Mouse (Mus musculus): ENCODE measurements at regions not wholly inside any gene's neighbourhood (a gene's known extent, or its start where the extent isn't known, plus 50 kb on each side); places are given as distances from the start of the nearest gene placed in this dataset.
A peak's percentile ranks its signal among the peaks of the same experiment; 100 is the strongest.
"Not testable (repeated sequence)": the region's sequence is repeated elsewhere in the genome, so short reads cannot be mapped to it uniquely, and the experiment has no call there.

DNA sequence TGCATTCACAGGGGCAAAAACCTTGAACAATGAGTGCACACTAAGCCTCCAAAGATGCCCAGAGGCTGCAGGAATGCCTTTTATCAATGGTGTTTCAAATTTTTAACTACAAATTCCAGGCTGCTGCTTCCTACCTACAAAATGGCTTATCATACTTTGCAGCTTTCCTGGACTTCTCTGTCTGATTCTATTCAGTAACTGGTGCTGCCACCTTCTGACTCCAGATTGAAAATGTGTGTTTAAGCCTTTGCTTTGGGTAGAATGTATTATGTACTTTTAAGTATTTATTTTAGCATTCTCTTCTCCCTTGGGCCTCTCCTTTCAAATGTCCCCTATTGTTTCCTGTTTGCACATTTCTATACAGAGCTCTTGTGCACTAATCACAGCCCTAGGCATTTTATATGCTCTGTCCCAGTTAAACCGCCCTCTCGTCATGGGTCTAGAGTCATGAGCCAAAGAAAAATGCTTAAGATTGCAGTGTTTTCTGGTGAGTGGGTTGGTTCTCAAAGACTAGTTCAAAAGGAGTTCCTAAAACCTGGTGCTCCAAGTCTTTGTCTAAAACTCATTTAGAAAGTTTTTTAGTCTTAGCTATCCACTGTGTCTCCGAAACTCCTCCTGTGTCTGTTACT, 472.3 kb upstream of the Dpp10 start:
- peak; percentile 94 for ATAC-seq (ENCODE audit: low TSS enrichment)

DNA sequence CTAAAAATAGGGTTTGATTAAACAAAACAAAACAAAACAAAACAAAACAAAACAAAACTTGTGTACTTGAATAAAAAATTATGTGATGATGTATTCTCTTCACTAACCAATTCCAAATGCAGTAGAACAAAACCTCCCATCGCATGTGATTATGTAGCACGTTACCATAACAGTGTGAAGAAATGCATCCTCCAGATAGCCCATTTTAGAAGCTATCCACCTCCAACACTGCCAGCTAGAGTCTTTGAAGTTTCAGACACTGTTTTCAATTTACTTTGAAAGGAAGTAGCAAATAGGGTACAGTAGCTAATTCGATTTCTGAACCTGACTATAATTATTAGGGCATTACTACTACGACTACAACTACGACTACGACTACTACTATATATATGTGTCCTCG, 465.1 kb upstream of the Dpp10 start:
- peak; percentile 87 for ATAC-seq (ENCODE audit: low TSS enrichment)

DNA sequence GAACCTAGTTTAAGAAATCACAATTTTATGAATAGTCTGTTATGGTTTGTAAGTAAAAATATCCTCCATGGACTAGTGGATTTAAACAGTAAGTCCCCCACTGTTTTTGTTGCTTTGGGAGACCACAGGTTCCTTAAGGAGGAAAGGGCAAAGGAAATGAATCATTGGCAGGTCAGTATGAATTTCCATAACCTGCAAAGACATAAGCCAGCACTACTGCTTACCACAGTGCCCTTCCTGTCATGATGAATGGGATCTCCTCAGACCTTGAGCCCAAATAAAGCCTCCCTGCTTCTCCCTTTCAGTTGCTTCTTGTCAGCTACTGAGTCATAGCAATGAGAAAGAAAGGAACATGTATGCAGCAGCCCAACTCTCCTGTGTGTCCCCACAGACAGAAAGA, 443.1 kb upstream of the Dpp10 start:
- ATAC-seq (ENCODE audit: low TSS enrichment), result no peak

DNA sequence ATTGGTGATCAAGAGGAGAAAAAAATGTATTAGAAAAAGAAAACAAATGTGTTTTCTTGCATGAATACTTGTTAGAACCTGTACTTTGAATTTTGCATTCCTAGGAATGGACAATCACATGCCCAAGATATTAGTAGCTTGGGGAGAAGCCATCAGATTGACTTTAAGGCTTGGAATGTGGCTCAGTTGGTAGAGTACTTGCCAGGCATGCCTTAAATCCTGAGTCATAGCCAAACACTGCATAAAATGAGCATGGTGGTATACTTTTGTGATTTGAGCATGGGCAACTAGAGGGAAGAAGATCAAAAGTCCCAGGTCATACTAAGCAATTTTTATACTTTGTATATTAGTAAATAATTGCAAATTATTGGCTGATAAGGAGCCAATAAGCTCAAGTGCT, 442.6 kb upstream of the Dpp10 start:
- no peak for ATAC-seq (ENCODE audit: low TSS enrichment)

DNA sequence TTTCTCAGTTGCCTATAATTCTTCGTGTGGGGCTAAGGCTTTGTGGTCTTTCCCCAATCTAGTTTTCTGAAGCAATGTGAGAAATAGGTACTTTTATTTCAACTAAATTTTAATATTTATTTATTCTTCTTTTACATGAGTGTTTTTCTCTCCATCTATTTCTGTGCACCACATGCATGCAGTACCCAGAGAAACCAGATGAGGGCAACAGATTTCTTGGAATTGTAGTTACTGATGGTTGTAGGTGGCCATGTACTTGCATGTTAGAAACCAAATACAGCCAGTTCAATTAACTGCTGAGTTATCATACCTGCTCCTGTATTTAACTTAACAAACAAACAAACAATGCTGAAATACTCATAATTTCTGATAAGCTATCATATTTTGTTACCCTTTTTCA, 404.8 kb upstream of the Dpp10 start:
- ATAC-seq (ENCODE audit: low TSS enrichment), result no peak

DNA sequence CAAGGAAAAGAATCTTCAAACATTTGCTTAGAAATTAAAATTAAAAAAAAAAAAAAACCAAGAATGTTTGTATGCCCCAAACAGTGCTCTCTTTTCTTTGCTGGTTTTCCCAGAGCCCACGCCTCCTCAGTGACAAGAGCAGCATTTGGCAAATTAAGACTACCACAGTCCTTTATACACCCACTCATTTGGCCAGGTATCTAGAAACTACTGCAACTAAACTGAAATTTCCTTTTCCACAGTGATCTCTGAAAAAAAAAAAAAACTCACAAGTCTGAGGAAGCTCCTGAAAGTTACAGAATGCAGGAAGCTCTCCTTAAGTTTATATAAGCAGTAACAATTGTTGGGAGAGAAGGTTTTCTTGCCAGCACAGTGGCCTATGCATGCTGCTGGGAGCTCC, 394.2 kb upstream of the Dpp10 start:
- peak; percentile 89 for ATAC-seq (ENCODE audit: low TSS enrichment)

DNA sequence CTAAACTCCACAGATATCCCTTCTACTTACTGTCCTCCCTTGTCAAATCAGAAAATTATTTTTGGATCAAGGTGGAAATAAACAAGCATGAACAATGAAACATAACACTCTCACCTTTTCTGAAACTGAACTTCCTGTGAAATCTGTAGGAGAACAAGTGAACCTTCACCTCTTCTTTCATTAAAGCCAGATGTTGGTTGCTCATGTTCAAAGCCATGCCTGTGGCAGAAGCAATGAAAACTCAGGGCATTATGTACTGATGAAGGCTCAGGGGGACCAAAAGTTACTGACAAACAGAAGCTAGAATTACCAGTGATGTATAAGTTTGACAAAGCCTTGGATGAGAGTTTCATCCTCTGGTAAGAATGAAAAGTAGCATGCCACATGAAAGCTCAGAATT, 390.5 kb upstream of the Dpp10 start:
- ATAC-seq (ENCODE audit: low TSS enrichment), result no peak

DNA sequence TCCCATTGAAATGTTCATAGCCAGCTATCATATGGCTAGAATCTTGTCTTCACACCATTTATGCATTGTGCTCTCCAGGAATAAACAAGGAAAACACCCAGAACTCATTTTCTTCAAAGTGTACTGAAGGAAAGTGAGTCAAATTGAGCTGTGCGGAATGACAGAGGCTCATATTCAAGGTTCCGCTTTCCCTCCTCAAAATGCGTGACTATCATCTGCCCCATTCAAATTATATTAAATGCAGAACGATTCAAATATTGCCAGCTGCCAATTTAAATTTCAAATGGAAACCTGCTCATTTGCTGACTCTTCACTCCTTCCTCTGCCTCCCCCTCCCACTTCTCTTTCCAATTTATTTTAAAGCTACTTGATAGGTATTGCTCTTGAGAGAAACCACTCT, 384.2 kb upstream of the Dpp10 start:
- no peak for ATAC-seq (ENCODE audit: low TSS enrichment)

DNA sequence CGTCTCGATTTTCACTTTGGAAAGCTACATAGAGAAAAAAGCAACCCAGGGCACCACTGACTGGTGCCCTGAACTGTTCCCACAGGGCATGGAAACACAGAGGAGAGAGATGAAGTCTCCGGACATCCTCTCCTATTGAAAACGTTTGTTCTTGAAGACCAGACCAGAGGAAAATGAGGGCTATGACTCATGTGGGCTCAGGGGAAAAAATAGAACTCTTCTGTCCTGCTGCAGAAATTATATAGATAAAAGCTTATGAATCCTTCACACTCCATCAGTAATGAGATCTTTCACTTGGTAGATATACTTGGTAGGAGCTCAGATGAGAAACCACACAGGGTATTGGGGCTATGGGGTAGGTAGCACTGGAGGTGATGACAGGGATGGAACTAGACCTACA, 371.4 kb upstream of the Dpp10 start:
- ATAC-seq (ENCODE audit: low TSS enrichment), result peak; percentile 67; the same call in 1 of the 2 replicates

DNA sequence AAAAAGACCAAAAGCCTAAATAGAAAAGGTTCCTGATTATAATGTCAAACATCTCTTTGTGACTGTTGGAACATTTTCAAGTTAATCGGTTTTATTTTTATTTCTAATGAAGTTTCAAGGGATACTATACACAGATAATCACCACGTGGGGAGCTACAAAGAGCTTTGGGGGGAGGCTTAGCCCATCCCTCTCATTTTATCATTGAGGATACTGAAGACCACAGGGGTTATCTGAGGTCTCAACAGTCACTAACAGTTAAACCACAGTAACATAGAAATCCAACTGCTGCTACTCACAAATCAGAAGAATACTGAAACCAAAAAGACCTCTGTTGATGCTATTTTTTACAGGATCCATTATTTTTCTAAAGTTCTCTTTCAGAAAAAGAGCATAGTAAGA, 364.9 kb upstream of the Dpp10 start:
- ATAC-seq (ENCODE audit: low TSS enrichment), result no peak

DNA sequence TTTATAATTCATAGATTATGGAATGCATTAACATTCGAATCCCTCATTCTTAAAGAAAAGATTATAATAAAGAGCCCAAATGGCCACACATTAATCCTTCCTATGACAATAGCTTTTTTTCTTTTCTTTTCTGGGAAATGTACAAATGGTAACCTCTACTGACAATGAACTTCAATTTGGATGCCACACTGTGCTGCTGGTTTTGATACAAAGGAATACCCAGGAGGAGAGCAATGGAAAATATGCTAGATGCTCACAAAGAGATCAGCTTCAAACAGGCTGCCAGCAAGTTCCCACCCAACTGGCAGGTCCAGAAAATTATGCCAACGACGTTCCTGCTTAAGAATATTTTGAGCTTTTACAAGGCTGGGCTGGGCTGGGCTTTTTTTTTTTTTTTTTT, 364.4 kb upstream of the Dpp10 start:
- no peak for ATAC-seq (ENCODE audit: low TSS enrichment)

DNA sequence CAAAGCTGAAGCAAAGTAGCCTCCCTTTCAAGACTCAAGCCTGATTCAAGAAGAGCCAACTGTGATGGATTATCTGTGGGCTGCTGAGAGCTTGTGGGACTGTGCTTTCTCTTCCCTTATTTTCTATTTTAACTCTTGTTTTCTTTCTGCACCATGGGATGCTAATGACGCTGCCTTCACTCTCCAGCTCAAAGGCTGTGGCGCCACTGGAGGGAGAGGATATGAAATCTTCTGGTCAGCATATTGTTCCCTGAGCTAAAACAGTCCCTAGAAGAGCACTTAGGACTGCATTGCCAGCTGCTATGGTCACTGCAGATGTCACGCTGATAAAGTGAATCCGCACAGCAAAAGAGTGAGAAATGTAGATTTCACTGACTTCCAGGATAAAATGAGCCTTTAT, 324.2 kb upstream of the Dpp10 start:
- ATAC-seq (ENCODE audit: low TSS enrichment), result peak; percentile 64

DNA sequence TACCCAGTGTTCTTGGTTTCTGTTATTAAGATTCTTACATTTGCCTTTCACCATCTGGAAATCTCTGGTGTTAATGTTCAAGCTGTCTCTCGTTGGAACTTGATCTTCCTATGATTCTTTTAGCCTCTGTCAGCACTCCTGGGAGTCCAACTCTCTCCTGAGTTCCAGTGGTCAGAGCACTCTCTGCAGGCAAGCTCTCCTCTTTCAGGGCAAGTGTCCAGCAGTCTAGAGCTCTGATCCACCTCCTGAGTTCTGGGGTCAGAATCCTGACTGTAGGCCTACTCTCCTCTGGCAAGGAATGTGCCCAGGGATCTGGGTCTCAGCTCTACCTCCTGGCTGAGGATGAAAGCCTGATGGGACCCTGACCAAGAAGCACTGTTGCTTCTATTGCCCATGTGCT, 303.1 kb upstream of the Dpp10 start:
- not testable (repeated sequence) for ATAC-seq (ENCODE audit: low TSS enrichment)

DNA sequence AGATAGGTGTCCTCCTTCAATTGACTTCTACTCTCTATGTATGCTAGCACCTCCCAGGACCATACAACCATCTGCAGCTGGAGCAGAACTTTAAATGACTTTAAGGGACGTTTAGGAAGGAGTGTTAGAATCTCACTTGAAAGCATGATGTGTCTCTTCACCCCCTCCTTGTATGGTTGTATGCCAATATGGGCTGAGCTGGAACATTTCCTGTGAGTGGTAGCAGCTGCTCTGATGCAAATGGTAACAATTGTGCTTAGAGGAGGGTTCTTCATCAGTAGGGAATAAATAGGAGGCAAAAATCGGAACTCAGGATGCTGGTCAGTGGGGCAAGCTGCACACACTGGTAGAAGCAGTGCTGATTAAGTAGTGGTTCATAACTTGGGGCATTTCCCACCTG, 294.1 kb upstream of the Dpp10 start:
- ATAC-seq (ENCODE audit: low TSS enrichment), result peak; percentile 76

DNA sequence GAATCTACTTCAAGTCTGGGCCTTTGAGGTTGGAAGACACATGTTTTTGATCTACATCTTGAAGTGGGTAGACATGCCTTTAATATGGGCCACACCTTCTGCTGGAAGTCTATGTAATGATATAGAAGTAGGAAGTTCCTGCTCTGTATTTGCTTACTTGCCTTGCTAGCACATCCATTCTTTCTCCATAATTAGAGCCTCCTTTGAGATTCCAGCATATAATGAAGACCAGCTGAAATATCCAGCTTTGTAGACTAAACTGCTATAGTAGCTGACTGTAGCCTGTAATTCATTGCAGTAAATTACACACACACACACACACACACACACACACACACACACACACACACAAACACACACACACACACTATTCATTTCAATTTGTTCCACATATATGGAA, 293.3 kb upstream of the Dpp10 start:
- ATAC-seq (ENCODE audit: low TSS enrichment), result no peak

DNA sequence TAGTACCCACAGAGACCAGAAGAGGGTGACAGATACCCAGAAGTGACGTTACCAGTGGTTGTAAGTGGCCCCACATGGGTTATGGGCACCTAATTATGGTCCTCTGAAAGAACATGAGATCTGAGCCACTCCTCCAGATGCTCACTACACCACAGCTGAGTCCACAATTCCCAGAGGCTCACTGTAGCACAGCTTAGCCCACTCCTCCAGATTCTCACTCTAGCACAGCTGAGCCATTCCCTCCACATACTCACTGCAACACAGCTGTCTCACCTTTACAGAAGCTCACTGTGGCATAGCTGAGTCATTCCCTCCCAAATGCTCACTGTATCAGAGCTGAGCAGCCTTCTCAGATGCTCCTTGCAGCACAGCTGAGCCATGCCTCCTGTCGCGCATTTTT, 286.9 kb upstream of the Dpp10 start:
- peak; percentile 79; the same call in 1 of the 2 replicates for ATAC-seq (ENCODE audit: low TSS enrichment)

Data from frontal cortex, adult (tissue).